Mouse (Mus musculus): Measurements from ENCODE around the gene Gnaq.
"Not testable (repeated sequence)": the region's sequence is repeated elsewhere in the genome, so short reads cannot be mapped to it uniquely, and the experiment has no call there.

Gnaq gene

DNA sequence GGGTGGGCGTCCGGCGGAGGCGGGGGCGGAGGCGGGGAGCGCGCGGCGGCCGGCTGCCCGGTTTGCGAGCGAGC, at the start of gene Gnaq:
Gene Gnaq, plus strand, starts transcription at position 41 of the 74 bp plus-strand sequence.
- DNase-seq (ENCODE audit: low read depth, low spot score) = no peak

DNA sequence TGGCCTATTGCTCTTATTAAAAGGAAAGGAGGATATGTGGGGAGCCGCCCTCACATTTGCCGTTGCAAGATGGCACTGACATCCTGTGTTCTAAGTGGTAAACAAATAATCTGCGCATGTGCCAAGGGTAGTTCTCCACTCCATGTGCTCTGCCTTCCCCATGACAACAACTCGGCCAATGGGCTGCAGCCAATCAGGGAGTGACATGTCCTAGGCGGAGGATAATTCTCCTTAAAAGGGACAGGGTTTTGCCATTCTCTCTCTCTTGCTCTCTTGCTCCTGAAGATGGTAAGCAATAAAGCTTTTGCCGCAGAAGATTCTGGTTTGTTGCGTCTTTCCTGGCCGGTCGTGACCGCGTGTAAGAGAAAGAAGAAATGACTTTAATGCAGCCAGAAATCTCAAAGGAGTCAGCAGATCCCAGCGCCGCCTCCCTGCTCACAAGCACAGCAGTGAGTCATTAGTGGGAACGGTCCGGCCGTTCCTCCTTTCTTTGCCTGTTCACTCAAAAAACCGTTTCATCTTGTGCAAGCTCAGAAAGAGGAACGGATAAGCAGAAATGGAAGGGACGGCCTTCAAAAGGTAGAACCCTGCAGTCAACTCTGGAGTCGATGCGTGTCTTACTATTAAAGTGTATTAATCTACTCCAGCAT, 48.5 kb upstream of the Gnaq start:
- not testable (repeated sequence) for DNase-seq (ENCODE audit: low read depth, low spot score)

DNA sequence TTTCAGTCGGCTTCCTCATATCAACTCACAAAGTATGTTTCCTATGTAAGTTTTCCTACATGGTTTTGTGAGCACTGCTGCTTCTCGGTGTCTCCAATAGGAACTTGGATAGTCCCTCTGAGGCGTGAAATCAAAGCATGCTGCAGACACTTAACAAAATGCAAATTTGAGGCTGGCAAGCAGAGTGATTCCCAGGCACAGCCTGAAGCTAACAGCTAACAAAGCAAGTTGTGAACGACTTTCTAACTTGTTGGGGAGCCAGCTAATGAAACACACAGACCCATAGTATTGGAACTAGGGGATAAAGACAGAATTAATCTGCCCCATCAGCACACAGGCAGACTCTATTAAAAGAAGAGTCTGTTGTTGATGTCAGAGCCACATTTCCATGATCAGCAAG, 47.4 kb upstream of the Gnaq start:
- DNase-seq (ENCODE audit: low read depth, low spot score) = no peak

DNA sequence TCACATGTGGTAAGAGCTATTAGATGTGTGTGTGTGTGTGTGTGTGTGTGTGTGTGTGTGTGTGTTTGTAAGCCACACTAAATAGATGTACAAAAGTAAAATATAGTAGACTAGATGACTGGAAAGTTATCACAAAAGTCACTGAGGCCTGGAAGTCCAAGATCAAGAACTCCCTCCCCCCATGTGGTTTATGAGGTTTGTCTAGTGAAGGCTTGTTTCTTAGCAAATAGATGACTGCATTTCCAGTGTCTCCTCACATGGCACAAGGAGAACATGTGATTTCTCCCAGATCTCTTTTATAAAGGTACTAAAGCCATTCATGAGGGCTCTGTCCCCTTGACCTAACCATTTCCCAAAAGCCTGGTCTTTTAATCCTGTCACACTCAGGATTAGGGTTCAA, 46.5 kb upstream of the Gnaq start:
- no peak for DNase-seq (ENCODE audit: low read depth, low spot score)

DNA sequence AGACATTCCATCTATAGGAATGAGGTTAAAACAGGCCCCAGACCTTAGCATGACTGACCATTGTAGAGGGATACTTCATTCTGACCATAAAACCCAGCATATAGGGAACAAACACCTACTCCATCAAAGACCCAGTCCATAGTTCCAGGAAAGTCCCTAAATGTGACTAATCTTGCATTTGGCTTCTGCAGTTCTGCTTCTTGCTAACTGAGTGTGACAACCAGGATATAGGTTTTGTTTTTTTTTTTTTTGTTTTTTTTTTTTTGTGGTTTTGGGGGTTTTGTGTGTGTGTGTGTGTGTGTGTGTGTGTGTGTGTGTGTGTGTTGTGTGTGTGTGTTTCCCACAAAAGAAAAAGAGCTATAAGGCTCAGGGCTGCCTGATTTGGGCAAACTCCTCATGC, 46.0 kb upstream of the Gnaq start:
- DNase-seq (ENCODE audit: low read depth, low spot score) = no peak

DNA sequence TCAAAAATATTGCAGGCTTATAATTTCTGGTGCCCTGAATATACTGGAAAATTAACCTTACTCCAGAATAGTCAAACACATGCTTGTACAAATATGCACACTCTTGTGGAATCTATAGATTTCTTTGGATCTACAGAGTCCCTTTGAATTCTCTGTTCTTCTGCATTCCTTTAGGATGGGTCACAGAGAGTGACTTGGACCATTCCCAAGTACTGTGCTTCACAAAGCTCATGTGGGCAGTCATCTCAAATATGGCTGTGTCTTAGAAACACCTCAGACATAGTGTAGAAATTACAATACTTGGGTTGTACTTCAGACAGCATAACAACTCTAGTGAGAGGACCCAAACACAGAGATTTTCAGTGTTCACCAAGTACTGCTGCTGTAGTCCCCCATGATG, 45.2 kb upstream of the Gnaq start:
- DNase-seq (ENCODE audit: low read depth, low spot score) = no peak

DNA sequence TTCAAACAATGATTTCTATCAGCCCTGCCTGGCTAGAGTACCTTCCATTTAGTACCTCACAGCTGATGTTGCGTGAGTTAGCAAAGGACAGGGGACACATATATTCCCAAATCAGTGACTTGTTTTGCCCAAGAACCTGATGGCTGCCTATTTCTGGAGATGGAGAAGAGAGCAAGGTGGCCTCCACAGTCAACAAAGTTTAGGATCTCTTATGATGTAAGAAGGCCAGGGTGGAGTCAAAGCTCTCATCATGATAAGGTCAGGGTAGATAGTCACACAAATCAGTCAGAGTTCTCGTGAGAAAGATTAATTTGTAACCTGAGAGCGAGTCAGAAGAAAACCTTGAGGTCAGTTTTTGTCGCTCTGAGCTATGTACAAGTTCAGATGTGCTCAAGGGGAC, 39.0 kb upstream of the Gnaq start:
- no peak for DNase-seq (ENCODE audit: low read depth, low spot score)

DNA sequence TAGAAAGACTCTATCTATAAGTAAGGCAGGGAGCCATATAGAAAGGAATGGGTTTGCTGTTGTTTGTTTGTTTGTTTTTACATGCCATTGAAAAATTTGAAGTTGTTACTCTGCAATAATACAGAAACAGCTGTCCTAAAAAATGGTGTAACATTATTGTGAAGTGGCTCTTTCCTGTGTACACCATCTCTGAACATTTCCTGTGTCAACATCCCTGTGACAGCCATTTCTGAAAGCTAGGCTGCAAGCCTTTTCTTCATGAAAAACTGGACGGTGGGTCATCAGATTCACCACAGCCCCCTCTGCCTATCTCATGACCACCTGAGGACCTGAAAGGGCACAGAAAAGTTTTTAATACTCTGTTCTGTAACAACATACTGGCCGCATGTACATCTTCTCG, 22.7 kb upstream of the Gnaq start:
- no peak for DNase-seq (ENCODE audit: low read depth, low spot score)

DNA sequence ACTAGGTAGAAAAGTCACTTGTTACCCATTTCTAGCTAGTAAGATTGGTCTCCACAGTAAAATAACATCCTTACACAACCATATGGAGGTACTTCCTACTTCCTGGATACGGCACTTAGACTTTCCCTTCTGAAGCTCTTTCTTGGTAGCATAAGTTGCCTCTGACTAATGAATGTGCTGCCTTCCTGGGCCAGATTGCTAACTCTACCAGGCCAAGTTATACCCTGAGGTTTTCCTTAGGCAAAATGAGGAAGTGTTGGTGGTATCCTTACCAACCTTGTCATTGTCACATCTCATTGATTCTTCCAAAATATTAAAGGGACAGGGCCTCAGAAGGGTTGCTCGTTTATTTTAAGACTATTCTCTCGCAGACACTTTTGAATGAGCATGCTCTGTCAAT, 22.0 kb upstream of the Gnaq start:
- DNase-seq (ENCODE audit: low read depth, low spot score) = no peak

DNA sequence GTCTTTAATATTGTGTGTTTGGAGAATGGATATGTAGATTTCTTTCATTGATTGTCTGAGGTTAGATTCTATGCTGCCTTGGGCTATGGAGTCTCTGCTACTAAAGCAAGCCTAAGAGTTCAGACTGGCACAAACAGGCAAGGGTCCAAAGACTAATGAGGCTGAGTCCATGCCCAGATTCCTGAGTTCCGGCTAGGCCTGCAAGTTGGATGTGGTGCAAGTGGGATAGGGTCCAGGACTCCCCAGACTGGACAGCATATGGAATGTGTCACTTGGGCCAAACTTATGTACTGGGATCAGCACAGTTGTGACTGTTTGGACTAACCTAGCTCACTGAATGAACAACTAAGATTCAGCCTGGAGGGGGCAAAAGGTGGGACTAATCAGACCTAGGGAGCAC, 19.3 kb upstream of the Gnaq start:
- DNase-seq (ENCODE audit: low read depth, low spot score) = no peak

DNA sequence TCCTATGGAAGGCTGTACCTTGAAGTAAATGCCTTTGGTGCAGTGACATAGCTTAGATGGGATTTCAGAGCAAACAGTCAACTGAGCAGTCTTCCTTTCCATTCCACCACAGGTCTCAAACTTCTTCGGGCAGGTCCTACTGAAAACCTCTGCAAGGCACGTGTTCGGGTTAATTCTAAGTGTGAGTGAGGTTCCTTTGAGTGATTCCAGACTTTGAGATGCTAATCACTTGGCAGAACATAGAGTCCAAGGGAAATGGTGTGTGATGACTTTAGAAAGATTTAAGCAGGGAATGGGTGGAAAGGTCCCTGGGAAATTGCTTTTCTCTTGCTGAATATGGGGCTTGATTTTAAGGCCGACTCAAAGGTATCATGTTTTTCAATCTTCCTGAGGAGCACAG, 14.2 kb upstream of the Gnaq start:
- DNase-seq (ENCODE audit: low read depth, low spot score) = no peak

DNA sequence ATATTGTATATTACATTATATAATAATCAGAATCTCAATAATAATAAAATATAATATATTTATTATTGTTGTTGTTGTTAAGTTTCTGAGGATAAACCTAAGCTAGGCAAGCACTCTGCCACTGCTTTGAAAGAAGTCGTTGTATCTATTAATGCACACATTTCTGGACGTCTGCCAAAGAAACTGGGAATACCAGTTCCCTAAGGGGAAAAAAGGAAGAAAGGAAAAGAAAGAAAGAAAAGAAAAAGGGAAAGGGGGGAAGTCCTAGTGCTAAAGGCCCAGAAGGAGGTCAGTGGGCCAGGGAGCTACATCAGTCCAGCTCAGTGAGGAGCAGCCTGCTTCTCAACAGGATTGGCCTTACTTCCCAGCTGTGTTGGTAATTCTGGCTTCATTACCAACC, 11.3 kb upstream of the Gnaq start:
- DNase-seq (ENCODE audit: low read depth, low spot score) = no peak

DNA sequence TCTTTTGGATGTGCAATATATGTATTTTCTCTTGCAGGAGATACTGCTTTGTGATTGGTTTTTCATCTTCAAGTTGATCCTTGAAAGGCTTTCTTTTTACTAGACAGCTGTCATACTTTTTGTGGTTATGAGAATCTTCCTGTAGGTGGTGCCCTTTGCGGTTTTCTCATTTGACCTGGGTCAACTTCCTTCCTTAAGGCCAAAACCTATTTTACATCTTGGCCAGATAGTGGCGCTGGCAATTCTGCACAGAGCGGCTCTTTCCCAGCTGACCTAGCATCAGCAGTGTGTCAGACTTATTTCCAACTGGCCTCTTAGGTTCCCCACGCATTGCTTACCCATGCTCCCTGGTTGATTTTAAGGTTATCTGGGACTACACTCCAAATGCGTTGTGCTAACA, 3.9 kb upstream of the Gnaq start:
- DNase-seq (ENCODE audit: low read depth, low spot score) = no peak

DNA sequence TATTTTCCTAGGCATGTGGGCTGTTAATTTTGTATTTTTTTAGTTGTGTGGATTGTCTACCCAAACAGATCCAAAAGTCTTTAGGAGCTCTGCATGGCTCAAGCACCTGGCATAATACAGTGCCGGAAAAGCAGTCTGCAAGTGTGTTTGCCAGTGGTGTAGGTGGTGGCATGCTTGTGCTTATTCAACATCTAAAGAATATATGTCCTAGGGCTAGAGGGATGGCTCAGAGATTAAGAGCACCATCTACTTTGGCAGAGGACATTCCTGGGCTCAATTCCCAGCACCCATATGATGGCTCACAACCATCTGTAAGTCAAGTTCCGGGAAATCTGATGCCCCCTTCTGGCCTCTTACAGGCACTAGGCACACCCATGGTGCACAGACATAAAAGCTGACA, 3.5 kb upstream of the Gnaq start:
- no peak for DNase-seq (ENCODE audit: low read depth, low spot score)

DNA sequence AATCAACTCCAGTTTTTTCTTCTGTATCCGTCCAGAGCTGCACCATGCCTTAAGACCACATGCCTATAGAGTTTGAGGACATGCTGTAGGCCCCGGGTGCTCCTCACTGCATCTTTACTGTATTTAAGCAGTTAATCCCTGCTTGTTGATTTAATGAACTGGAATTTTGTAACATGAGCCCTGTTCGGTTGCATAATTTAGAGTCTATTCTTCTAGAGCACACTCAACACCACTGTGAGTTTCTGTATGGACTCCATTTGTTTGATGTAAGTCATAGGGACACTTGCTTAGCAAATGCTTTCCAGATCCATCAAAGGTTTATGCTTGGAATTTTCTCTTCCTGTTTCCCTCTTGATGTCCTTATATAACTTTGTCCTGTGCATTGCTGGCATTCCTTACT, 2.2 kb upstream of the Gnaq start:
- no peak for DNase-seq (ENCODE audit: low read depth, low spot score)

DNA sequence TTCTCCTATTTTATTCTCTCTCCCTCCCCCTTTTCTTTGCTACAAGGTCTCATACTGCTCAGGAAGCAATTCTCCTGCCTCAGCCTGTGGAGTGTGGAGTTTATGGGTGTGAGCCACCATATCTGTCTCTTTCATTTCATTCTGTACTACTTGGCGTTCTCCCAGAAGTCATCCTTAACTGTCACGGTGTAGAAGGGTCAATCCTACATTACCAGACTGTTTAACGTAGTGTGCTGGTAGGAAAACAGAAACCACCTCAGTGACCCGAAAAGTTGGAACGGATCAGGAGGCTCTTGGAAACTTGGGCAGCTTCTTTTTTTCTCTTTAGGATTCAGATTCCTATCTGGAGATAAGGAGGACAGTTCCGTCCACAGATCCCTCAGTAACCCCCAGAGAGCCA, 800 bp upstream of the Gnaq start:
- no peak for DNase-seq (ENCODE audit: low read depth, low spot score)

DNA sequence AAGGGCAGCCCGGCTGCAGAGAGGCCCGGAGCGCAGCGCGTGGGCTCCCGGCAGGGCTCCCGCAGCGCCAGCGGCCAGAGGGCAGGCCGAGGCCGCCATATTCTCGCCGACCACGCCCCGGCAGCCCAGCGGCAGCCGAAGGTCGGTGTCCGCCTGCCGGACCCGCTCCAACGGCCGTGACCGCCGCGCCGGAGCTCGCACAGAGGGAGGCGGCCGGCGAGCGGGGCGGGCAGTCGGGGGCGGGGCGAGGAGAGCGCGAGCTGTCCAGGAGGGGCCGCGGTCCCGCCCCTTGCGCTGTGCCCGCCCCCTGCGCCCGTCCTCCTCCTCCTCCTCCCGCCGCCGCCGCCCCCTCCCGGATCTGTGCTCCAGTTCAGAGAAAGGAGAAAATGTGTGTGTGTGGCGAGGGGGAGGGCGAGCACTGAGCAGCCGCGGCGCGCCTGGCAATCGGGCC, 266 bp upstream of the Gnaq start:
- DNase-seq (ENCODE audit: low read depth, low spot score) = peak; percentile 79

DNA sequence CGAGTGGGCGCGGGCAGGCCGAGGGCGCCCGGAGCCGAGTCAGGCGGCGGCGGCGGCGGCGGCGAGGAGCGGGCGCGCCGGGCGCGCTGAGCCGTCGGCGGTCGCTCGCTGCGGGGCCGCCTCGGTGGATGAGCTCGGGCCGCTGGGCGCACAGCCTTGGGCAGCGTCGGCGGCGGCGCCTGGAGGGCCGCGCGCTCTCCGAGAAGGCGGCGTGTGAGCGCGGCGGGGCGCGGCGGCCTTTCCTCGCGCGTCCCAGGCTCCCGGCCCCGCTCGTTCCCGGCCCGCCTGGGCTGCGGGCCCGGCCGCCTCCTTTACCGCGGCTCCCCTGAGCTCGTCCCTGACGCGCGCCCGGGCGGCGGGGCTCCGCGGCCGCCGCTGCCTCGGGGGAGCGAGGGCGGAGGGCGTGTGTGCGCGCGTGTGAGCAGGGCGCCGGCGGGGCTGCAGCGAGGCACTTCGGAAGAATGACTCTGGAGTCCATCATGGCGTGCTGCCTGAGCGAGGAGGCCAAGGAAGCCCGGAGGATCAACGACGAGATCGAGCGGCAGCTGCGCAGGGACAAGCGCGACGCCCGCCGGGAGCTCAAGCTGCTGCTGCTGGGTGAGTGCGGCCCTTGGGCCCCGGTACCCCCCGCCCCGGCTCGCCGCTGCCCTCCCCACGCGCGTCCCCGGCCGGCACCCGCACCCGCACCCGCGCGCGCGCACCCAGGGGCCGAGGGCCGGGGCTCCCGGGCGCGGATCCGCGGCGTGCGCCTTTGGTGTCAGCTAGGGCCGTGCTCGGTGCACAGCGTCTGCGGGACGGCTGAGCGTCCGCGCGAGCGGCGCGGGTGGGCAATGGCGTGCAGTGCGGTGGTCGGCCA, 462 bp downstream of the Gnaq start:
- DNase-seq (ENCODE audit: low read depth, low spot score) = peak; percentile 68

DNA sequence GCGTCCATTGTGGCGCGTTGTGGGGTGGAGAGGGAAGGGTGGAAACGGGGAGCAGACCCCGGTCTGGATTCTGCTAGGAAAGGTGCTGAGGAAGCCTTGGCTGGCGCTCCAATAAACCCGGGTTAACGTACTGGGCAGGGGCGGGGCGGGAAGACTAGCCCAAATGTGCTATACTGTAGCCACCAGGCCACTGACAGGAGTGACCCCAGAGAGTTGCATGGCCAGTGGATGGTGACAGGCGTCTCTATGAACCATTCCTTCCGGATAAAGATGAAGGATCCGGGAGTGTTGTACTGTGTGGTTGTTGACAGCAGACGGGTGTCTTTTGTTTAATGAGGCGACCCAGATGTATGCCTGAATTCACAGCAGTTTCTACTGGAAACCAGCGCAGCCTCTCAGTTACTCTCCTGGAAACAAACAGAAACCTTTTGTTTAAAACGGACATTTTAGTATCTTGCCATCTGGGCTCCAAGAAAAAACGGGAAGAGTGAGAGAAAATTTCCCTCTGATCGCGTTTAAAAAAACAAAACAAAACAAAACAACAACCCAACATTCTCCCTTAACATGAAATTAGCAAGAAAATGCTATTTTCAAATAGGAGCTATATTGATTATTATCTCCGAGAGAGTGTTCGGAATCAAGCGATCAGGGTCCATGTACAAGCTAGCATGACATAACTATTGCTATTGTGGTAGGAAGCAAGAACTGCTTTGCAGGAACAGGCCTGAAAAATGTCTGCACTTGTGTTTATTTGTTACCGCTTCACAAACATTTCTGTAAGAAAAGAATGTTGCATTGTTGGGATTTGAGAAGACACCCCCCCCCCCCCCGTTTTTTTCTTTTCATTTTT, 1.3 kb downstream of the Gnaq start:
- peak; percentile 17 for DNase-seq (ENCODE audit: low read depth, low spot score)

DNA sequence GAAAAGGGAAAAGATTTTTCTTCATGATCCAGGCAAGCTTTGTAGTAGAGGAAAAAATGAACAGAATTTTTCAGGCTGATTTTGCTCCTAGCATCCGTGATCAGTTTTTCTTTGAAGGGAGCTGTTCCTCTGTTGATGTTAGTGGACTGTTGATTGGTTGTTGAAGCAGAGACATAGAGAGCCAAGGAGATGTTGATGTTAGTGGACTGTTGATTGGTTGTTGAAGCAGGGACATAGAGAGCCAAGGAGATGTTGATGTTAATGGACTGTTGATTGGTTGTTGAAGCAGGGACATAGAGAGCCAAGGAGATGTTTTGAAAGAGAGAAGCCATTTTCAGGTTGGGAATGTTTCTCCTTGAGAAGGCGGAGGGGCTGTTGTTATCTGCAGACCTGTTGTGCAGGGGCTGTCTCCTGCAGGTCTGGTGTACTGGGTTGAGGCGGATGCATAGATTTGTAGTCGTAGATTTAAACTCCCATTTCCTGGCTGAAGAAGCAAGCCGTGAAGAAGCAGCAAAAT, 5.5 kb downstream of the Gnaq start:
- DNase-seq (ENCODE audit: low read depth, low spot score) = no peak

DNA sequence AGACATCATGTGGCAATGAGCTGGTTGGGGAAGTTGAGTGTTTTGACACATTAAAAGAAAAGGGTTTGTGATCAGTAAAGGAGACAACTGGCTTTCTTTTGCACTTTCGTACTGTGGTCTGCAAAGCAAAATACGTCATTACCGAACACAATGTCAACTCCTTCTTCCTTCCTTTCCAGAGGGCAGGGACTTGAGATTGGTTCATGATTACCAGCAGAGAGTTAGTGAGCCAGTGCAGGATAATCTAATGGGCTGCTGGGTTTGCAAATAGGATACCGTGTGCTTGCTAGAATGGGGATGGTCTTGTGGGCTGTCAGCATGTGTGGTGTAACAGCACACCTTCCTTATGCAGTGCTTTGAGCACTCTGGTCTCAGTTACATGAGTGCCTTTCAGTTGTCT, 8.1 kb downstream of the Gnaq start:
- no peak for DNase-seq (ENCODE audit: low read depth, low spot score)

DNA sequence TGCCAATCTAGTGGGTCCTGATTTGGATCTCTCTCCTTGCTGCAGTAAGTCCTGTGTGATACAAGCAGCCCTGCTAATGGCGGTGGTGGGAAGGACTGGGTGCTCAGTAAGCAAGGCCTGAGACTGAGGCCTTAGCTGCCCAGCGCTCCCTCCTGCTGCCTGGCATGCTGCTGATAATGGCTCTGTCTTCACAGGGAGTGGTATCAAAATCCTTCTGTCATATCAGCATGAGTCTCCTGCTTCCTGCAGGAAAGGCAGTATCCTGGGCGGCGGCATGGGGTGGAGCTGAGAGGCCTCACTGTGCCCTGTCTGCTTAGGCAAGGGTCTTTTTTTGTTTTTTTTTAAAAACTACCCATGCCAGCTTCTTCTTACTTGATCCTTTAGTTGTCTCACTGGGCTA, 9.2 kb downstream of the Gnaq start:
- DNase-seq (ENCODE audit: low read depth, low spot score) = no peak

DNA sequence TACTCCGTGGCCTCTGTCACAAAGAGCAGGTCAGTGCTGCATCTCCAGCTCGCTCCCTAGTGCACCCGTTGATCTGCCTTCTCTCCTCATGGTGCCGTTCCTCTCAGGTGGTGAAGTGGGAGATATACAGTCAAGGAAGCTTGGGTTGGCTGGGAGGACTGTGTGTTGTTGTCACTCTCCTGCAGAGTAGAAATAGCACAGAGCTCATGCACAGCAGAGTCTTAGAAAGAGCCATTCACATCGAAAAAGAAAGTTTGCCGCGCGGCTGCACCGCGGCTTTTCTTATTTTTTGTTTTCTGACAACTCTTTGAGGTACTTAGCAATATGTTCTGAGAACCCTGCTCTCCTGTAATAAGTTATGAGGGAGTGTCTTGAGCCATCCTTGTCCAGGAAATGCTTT, 10.4 kb downstream of the Gnaq start:
- DNase-seq (ENCODE audit: low read depth, low spot score) = no peak

Measured in retina, postnatal 7 days (tissue).